Mouse (Mus musculus): ENCODE measurements around the gene Tsga13. TPM values are rescaled to one million over a fixed set of nuclear protein-coding genes. Genes with fewer than 3 reads are reported as not detected.

Tsga13 gene
- 0.23 TPM in 1 of 2 replicates, not detected in the other for polyA plus RNA-seq (2016; fragmentation: Nextera tagmentation; extraction: Ambion mirVana)

GRCm38 (mm10) chr6:30915473-30915872, at the start of gene Tsga13:
TSS of gene Tsga13 (minus strand) at chr6:30915573.
- WGBS = 93% methylated on average over 2 of the region's 2 CpGs
- Histone ChIP-seq H3K4me3 (no peak within 1 kb of the TSS), H3K9me3 (replicated peaks) (no peaks in the 10 kb centered on the region), H3K27me3 (ENCODE audit: low read depth, poor library complexity, severe bottlenecking) (no peaks in the 10 kb centered on the region), H3K36me3 (no peaks in the 10 kb centered on the region), H3K27ac (replicated peaks) (no peak within 1 kb of the TSS), H3K4me1 (no peaks in the 10 kb centered on the region)
- no peak for DNase-seq (ENCODE audit: low spot score)

GRCm38 (mm10) chr6:30958736-30959540, 43.6 kb upstream of the Tsga13 start, which contains the start of gene Klf14:
TSS of gene Klf14 (minus strand) at chr6:30959078.
- under 1% methylated on average over 75 of the region's 75 CpGs for WGBS
- Histone ChIP-seq H3K36me3 (no peaks in the 10 kb centered on the region; the same call in 1 of the 2 replicates), H3K4me3 (peak within 1 kb of the TSS; percentile 64), H3K9me3 (replicated peaks) (peaks cover 29% of the 10 kb centered on the region), H3K4me1 (peaks cover 12% of the 10 kb centered on the region; the same call in 1 of the 2 replicates), H3K27ac (replicated peaks) (peak within 1 kb of the TSS; percentile 58; the same call in 1 of the 2 replicates), H3K27me3 (ENCODE audit: low read depth, poor library complexity, severe bottlenecking) (peaks cover 92% of the 10 kb centered on the region)
- DNase-seq (ENCODE audit: low spot score) = peak; percentile 77

- no peaks in the 10 kb centered on the region; the same call in 1 of the 2 replicates for H3K36me3 ChIP-seq
- 1% methylated on average over 84 of the region's 84 CpGs for WGBS
- DNase-seq (ENCODE audit: low spot score) = peak; percentile 43
- peaks cover 29% of the 10 kb centered on the region for H3K9me3 ChIP-seq (replicated peaks)
- peaks cover 12% of the 10 kb centered on the region; the same call in 1 of the 2 replicates for H3K4me1 ChIP-seq
- H3K27ac ChIP-seq (replicated peaks) = peak overlapping the region; percentile 58; the same call in 1 of the 2 replicates
- peak overlapping the region; percentile 64 for H3K4me3 ChIP-seq
- H3K27me3 ChIP-seq (ENCODE audit: low read depth, poor library complexity, severe bottlenecking) = peaks cover 83% of the 10 kb centered on the region
These were observed 42.7 kb upstream of the Tsga13 start for GRCm38 (mm10) chr6:30957784-30958735.

- no peaks in the 10 kb centered on the region for H3K27me3 ChIP-seq (ENCODE audit: low read depth, poor library complexity, severe bottlenecking)
These were observed 23.9 kb upstream of the Tsga13 start for GRCm38 (mm10) chr6:30939264-30939663.

GRCm38 (mm10) chr6:30922821-30923220, 7.4 kb upstream of the Tsga13 start:
- H3K9me3 ChIP-seq (replicated peaks) = no peaks in the 10 kb centered on the region
- H3K4me1 ChIP-seq = peaks cover 9% of the 10 kb centered on the region
- no peaks in the 10 kb centered on the region for H3K36me3 ChIP-seq
- DNase-seq (ENCODE audit: low spot score) = no peak
- no peak overlapping the region for H3K27ac ChIP-seq (replicated peaks)
- no peak overlapping the region for H3K4me3 ChIP-seq
- H3K27me3 ChIP-seq (ENCODE audit: low read depth, poor library complexity, severe bottlenecking) = no peaks in the 10 kb centered on the region
- WGBS = 49% methylated on average over 2 of the region's 2 CpGs

More at GRCm38 (mm10) chr6:30939264-30939663, 23.9 kb upstream of the Tsga13 start:
- Histone ChIP-seq H3K36me3 (no peaks in the 10 kb centered on the region), H3K27ac (replicated peaks) (no peak overlapping the region), H3K4me1 (no peaks in the 10 kb centered on the region), H3K4me3 (no peak overlapping the region), H3K9me3 (replicated peaks) (no peaks in the 10 kb centered on the region)
- DNase-seq (ENCODE audit: low spot score) = no peak
- WGBS = 82% methylated on average over 5 of the region's 5 CpGs

GRCm38 (mm10) chr6:30921826-30922225, 6.5 kb upstream of the Tsga13 start:
- WGBS = 77% methylated on average over 10 of the region's 11 CpGs
- H3K27ac ChIP-seq (replicated peaks) = no peak overlapping the region; the same call in 1 of the 2 replicates
- peaks cover 9% of the 10 kb centered on the region for H3K4me1 ChIP-seq
- H3K36me3 ChIP-seq = no peaks in the 10 kb centered on the region
- no peak for DNase-seq (ENCODE audit: low spot score)
- H3K27me3 ChIP-seq (ENCODE audit: low read depth, poor library complexity, severe bottlenecking) = no peaks in the 10 kb centered on the region
- no peak overlapping the region for H3K4me3 ChIP-seq
- no peaks in the 10 kb centered on the region for H3K9me3 ChIP-seq (replicated peaks)

- Histone ChIP-seq H3K9me3 (replicated peaks) (no peaks in the 10 kb centered on the region), H3K36me3 (no peaks in the 10 kb centered on the region), H3K27me3 (ENCODE audit: low read depth, poor library complexity, severe bottlenecking) (no peaks in the 10 kb centered on the region), H3K4me3 (peak overlapping the region; percentile 34), H3K27ac (replicated peaks) (peak overlapping the region; percentile 40), H3K4me1 (peaks cover 9% of the 10 kb centered on the region)
- WGBS = 60% methylated on average over 21 of the region's 21 CpGs
- DNase-seq (ENCODE audit: low spot score) = no peak
These were observed 5.7 kb upstream of the Tsga13 start for GRCm38 (mm10) chr6:30920834-30921675.

GRCm38 (mm10) chr6:30907970-30908369, 7.4 kb downstream of the Tsga13 start:
- no peak for DNase-seq (ENCODE audit: low spot score)
- 51% methylated on average over 3 of the region's 3 CpGs for WGBS
- Histone ChIP-seq H3K36me3 (no peaks in the 10 kb centered on the region), H3K27me3 (ENCODE audit: low read depth, poor library complexity, severe bottlenecking) (no peaks in the 10 kb centered on the region), H3K9me3 (replicated peaks) (no peaks in the 10 kb centered on the region), H3K4me1 (peaks cover 10% of the 10 kb centered on the region), H3K27ac (replicated peaks) (peak overlapping the region; percentile 72), H3K4me3 (no peak overlapping the region)

- DNase-seq (ENCODE audit: low spot score) = no peak
- H3K27ac ChIP-seq (replicated peaks) = no peak overlapping the region
- no peaks in the 10 kb centered on the region for H3K27me3 ChIP-seq (ENCODE audit: low read depth, poor library complexity, severe bottlenecking)
- H3K4me1 ChIP-seq = peaks cover 10% of the 10 kb centered on the region
- no peak overlapping the region for H3K4me3 ChIP-seq
- WGBS = 83% methylated on average over 5 of the region's 5 CpGs
- H3K9me3 ChIP-seq (replicated peaks) = no peaks in the 10 kb centered on the region
- H3K36me3 ChIP-seq = no peaks in the 10 kb centered on the region
These were observed 10.5 kb downstream of the Tsga13 start for GRCm38 (mm10) chr6:30904911-30905310.

GRCm38 (mm10) chr6:30904033-30904432, 11.3 kb downstream of the Tsga13 start:
- no peaks in the 10 kb centered on the region for H3K9me3 ChIP-seq (replicated peaks)
- WGBS = 75% methylated on average over 3 of the region's 3 CpGs

GRCm38 (mm10) chr6:30897520-30897919, 17.9 kb downstream of the Tsga13 start:
- no peak for DNase-seq (ENCODE audit: low spot score)
- no peaks in the 10 kb centered on the region for H3K9me3 ChIP-seq (replicated peaks)
- no peak overlapping the region for H3K27ac ChIP-seq (replicated peaks)
- H3K4me3 ChIP-seq = no peak overlapping the region
- no peaks in the 10 kb centered on the region for H3K27me3 ChIP-seq (ENCODE audit: low read depth, poor library complexity, severe bottlenecking)
- 79% methylated on average over 6 of the region's 6 CpGs for WGBS
- peaks cover 21% of the 10 kb centered on the region for H3K4me1 ChIP-seq
- H3K36me3 ChIP-seq = peaks cover 6% of the 10 kb centered on the region

More at GRCm38 (mm10) chr6:30904033-30904432, 11.3 kb downstream of the Tsga13 start:
- no peaks in the 10 kb centered on the region for H3K27me3 ChIP-seq (ENCODE audit: low read depth, poor library complexity, severe bottlenecking)
- DNase-seq (ENCODE audit: low spot score) = no peak
- H3K36me3 ChIP-seq = no peaks in the 10 kb centered on the region
- H3K27ac ChIP-seq (replicated peaks) = no peak overlapping the region
- H3K4me1 ChIP-seq = peaks cover 10% of the 10 kb centered on the region
- no peak overlapping the region for H3K4me3 ChIP-seq

GRCm38 (mm10) chr6:30896986-30897327, 18.4 kb downstream of the Tsga13 start:
- peaks cover 21% of the 10 kb centered on the region for H3K4me1 ChIP-seq
- no peaks in the 10 kb centered on the region for H3K9me3 ChIP-seq (replicated peaks)
- 20% methylated on average over 8 of the region's 8 CpGs for WGBS
- no peaks in the 10 kb centered on the region for H3K27me3 ChIP-seq (ENCODE audit: low read depth, poor library complexity, severe bottlenecking)
- no peak for DNase-seq (ENCODE audit: low spot score)
- H3K4me3 ChIP-seq = peak overlapping the region; percentile 83
- peak overlapping the region; percentile 98 for H3K27ac ChIP-seq (replicated peaks)
- peaks cover 11% of the 10 kb centered on the region for H3K36me3 ChIP-seq
